Comparison of ENCODE assay signal across 8 mouse cellular contexts in the genomic region with DNA sequence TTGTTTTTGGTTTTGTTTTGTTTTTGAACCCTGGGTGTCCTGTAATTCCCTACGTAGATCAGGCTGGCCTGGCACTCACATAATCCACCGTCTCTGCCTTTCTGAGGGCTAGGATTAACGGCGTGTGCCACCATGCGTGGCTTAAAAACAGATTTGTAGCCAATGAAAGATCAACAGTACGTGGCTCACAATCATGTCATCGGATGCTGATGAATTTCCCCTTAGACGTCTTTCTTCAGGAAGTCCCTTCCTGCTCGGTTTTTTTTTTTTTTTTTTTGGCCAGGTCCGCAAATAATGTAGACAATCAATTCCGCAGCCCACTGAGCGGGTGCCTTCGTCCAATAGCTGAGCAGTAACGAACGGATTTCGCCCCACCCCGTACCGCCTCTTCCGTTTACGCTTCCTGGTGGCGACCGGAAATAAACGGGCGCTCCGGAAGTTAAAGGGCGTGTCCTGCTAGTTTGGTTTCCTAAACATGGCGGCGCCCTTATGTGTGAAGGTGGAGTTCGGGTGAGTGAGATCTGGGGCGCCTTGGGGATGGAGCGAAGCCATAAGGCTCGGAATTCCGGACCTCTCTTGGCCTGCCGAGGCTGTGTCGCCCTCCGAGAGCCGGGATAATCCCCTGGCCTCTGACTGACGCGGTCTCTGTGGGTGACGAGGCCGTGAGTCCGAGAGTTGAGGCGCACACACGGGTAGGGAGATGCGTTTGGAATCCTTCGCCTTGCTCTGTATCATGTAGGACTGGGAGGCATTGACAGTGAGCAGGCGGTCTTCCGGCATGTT. TPM values are rescaled to one million over a fixed set of nuclear protein-coding genes. Genes with fewer than 3 reads are reported as not detected.
DNase-seq lines count a peak whose midpoint lies in the region; ATAC-seq and TF ChIP-seq lines count a peak whose summit lies in the region.

No protein-coding gene starts in this region.

- peak overlapping the region; percentile 58 for H3K4me3 ChIP-seq in hindbrain, embryonic 13.5 days

- in situ Hi-C loops in Patski (cut with MboI; ENCODE audit: low pct_unique_long_range_greater_than_20kb), result no loop called here

- under 1% methylated on average over 48 of the region's 48 CpGs for WGBS in hindbrain, embryonic 13.5 days

- peak; percentile 89 for ATAC-seq in Patski
- peak; percentile 96 for ATAC-seq in hindbrain, embryonic 13.5 days (ENCODE audit: low FRiP score)

- peak overlapping the region; percentile 71 for H3K4me2 ChIP-seq in hindbrain, embryonic 13.5 days

- peak; percentile 69 for DNase-seq in Patski (ENCODE audit: low read depth, low spot score)
- DNase-seq in cerebellum, postnatal 14 days, result peak; percentile 93 to 95
- DNase-seq in frontal cortex, postnatal 14 days (ENCODE audit: low spot score in 2 of 2), result peak; percentile 93
- DNase-seq in layer of hippocampus, postnatal 25 days (ENCODE audit: extremely low spot score in 1 of 2, low spot score in 1 of 2), result peak; percentile 78 to 81
- DNase-seq in lung, postnatal 25 days (ENCODE audit: low spot score), result peak; percentile 98
- peak; percentile 98 for DNase-seq in retina, embryonic 14.5 days (ENCODE audit: low spot score)
- peak; percentile 91 for DNase-seq in thymus, postnatal 4 days

- no peaks in the 10 kb centered on the region for H3K27me3 ChIP-seq in Patski
- H3K27me3 ChIP-seq in hindbrain, embryonic 13.5 days, result no peaks in the 10 kb centered on the region

- peaks cover 22% of the 10 kb centered on the region for H3K4me1 ChIP-seq in hindbrain, embryonic 13.5 days (replicated peaks)

- H3K9me3 ChIP-seq in hindbrain, embryonic 13.5 days, result no peaks in the 10 kb centered on the region

- POLR2A ChIA-PET in Patski (lab: Charles Lee), result interaction anchor here (0.6 to 1.0 kb wide), 2 partner anchors 32 to 795 kb away, joined by 3 to 4 read pairs; no protein-coding TSS in a partner anchor

- peak overlapping the region; percentile 71 for H3K9ac ChIP-seq in hindbrain, embryonic 13.5 days

- peak overlapping the region; percentile 94 for H3K27ac ChIP-seq in hindbrain, embryonic 13.5 days

- CTCF ChIA-PET in Patski (lab: Charles Lee), result interaction anchor here (0.6 to 1.6 kb wide), 2 partner anchors 38 to 152 kb away, joined by 3 read pairs; no protein-coding TSS in a partner anchor

- TF ChIP-seq CTCF in Patski (IDR thresholded peaks at IDR 0.05), result no peak

- no peaks in the 10 kb centered on the region for H3K36me3 ChIP-seq in hindbrain, embryonic 13.5 days

RNA-seq across cellular contexts. Expression of gene Urm1, which starts 7.2 kb away (rescaled TPM):
- 50.0 TPM for polyA plus RNA-seq in Patski (2021)
- 23.5 and 26.8 TPM in 2 replicates for polyA plus RNA-seq in hindbrain, embryonic 13.5 days (2015; fragmentation: Nextera tagmentation; extraction: Ambion mirVana)
- total RNA-seq in layer of hippocampus, postnatal 25 days (2021), result 10 to 100 TPM; 48.0 to 56.8 TPM

RNA-seq across cellular contexts. Expression of gene Slc27a4, which starts 24.7 kb away (rescaled TPM):
- polyA plus RNA-seq in Patski (2021), result 31.4 TPM
- 32.6 and 33.4 TPM in 2 replicates for polyA plus RNA-seq in hindbrain, embryonic 13.5 days (2015; fragmentation: Nextera tagmentation; extraction: Ambion mirVana)
- 10 to 100 TPM; 74.1 to 76.7 TPM for total RNA-seq in layer of hippocampus, postnatal 25 days (2021)

RNA-seq across cellular contexts. Expression of gene Trub2, which starts 38.8 kb away (rescaled TPM):
- 52.9 TPM for polyA plus RNA-seq in Patski (2021)
- 40.0 and 43.0 TPM in 2 replicates for polyA plus RNA-seq in hindbrain, embryonic 13.5 days (2015; fragmentation: Nextera tagmentation; extraction: Ambion mirVana)
- 10 to 100 TPM; 46.3 to 46.8 TPM for total RNA-seq in layer of hippocampus, postnatal 25 days (2021)

RNA-seq across cellular contexts. Expression of gene Coq4, which starts 39.8 kb away (rescaled TPM):
- polyA plus RNA-seq in Patski (2021), result 28.7 TPM
- 33.4 and 34.5 TPM in 2 replicates for polyA plus RNA-seq in hindbrain, embryonic 13.5 days (2015; fragmentation: Nextera tagmentation; extraction: Ambion mirVana)
- 10 to 100 TPM; 28.6 to 30.7 TPM for total RNA-seq in layer of hippocampus, postnatal 25 days (2021)

RNA-seq across cellular contexts. Expression of gene Cercam, which starts 41.8 kb away (rescaled TPM):
- 12.0 TPM for polyA plus RNA-seq in Patski (2021)
- 23.8 and 24.9 TPM in 2 replicates for polyA plus RNA-seq in hindbrain, embryonic 13.5 days (2015; fragmentation: Nextera tagmentation; extraction: Ambion mirVana)
- 1 to 10 TPM; 6.7 to 9.6 TPM for total RNA-seq in layer of hippocampus, postnatal 25 days (2021)

Comparison
In these comparisons a context has a peak if more than half of its experiments do, and no peak if none do; other contexts are left out.
1. Peak in every context shown above with its lines: DNase-seq, ATAC-seq, H3K4me3 ChIP-seq and H3K27ac ChIP-seq.